Mouse (Mus musculus) liver, postnatal 0 days (tissue): Measurements from ENCODE around the gene 2210407C18Rik.

Experiments used
- CTCF ChIP-seq: sonication (generic); IDR thresholded peaks from 2 replicates; pipeline ENCODE4 v1.5.1; 2016; ENCODE audit warnings: antibody characterized with exemption, low read depth
- EP300 ChIP-seq: IDR thresholded peaks from 2 replicates; pipeline ENCODE4 v1.6.1; 2016; ENCODE audit warnings: antibody characterized with exemption, low read depth, mild to moderate bottlenecking

- no peak for TF ChIP-seq CTCF
- no peak for TF ChIP-seq EP300
Measured at GRCm38 (mm10) chr11:58606177-58606919, 9.5 kb downstream of the 2210407C18Rik start.
